Mouse (Mus musculus): ENCODE measurements around the gene Txnrd2.

The Txnrd2 gene

DNA sequence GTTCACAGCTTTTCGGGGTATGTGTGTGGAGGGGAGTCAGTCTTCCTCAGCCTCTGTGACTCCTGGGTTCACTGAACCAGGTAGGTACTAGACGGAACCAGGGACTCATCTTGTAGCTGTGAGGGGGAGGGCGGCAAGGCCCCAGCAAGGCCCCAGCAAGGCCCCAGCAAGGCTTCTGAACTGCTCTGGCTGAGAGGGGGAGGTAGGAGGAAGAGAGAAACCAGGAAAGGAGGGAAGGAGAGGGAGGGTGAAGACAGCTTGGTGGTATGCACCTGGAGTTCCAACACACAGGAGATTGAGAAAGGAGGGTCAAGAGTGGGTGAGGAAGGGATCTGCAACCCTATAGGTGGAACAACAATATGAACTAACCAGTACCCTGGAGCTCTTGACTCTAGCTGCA lies 9.3 kb upstream of the Txnrd2 start:
- DNase-seq (ENCODE audit: low spot score in 2 of 2), result no peak

DNA sequence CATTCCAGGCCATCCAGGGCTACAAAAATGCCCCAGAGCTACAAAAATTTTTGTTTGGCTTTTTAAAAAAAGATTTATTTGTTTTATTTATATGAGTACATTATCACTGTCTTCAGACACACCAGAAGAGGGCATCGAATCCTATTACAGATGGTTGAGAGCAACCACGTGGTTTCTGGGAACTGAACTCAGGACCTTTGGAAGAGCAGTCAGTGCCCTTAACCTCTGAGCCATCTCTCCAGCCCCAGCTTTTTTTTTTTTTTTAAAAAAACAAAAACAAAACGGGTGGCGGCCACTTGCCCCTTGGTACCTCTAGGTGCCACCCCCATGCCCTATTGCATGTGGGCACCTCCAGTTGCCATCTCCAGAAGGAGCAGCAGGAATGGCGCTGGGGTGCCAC lies 8.7 kb upstream of the Txnrd2 start:
- no peak for DNase-seq (ENCODE audit: low spot score in 2 of 2)

GRCm38 (mm10) chr16:18418756-18419602 lies 7.2 kb upstream of the Txnrd2 start:
- DNase-seq (ENCODE audit: low spot score in 2 of 2), result no peak

DNA sequence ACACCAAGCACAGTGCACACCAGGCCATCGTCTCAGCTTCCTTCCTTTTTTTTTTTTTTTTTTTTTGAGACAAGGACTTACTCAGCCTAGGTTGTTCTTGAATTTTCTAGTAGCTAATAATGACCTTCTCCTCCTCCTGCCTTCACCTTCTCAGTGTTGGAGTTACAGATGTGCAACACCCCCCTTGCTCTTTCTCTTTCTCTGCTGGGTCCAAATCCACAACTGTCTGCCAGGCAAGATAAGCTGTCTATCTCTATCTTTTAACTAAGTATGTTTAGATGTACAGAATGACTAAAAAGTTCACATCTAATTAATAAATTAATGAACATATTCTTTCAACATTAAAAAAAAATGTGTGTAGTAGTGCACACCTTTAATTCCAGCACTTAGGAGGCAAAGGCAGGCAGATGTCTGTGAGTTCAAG lies 6.6 kb upstream of the Txnrd2 start:
- no peak for DNase-seq (ENCODE audit: low spot score in 2 of 2)

DNA sequence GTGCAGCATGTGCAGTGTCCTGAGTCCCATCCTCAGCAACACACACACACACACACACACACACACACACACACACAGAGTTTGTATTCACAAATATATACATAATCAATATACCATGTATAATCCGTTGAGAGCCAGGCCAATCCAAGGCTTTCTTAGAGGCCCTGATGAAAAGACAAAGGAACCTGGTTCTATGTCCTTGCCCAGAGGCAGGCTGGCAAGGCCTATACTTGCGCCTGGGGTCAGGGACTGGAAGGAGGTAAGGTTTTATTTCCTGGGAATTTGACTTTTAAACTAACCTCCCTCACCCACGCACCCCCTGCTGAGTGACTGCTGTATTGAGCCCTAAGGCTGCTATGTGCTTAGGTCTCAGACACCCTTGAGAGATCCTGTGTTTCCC lies 5.6 kb upstream of the Txnrd2 start:
- DNase-seq (ENCODE audit: low spot score in 2 of 2), result no peak

- DNase-seq (ENCODE audit: low spot score in 2 of 2), result no peak
Measured at GRCm38 (mm10) chr16:18423203-18423914, 2.8 kb upstream of the Txnrd2 start.

- no peak for DNase-seq (ENCODE audit: low spot score in 2 of 2)
Measured at GRCm38 (mm10) chr16:18423915-18424265, 2.3 kb upstream of the Txnrd2 start.

GRCm38 (mm10) chr16:18424364-18425045 lies 1.7 kb upstream of the Txnrd2 start:
- no peak for DNase-seq (ENCODE audit: low spot score in 2 of 2)

GRCm38 (mm10) chr16:18425475-18426214 lies 539 bp upstream of the Txnrd2 start:
- no peak for DNase-seq (ENCODE audit: low spot score in 2 of 2)

DNA sequence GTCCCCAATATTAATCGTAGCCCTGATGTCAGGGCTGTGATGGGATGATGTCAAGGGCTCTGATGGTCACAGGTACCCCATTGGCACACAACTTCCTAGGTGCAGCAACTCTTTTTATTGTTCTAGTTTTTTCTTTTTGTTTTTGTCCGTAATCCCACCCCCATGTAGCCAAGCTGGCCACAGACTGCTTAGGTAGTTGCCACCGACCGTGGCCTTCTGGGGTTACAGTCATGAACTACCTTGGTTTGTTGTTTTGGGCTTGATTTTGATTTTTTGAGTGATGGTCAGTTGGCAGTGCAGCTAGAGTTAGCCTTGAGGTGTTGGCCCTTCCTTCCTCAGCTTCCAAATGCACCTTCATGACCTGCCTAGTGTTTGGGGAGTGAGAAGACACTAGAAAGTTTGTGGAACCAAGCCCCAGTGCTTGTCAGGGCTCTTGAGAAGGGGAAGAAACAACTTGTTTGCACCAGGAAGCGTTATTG lies 657 bp downstream of the Txnrd2 start, which contains the start of gene Comt:
Gene Comt, minus strand, starts transcription at position 51 of the 479 bp plus-strand sequence.
- DNase-seq (ENCODE audit: low spot score in 2 of 2), result no peak

- no peak for DNase-seq (ENCODE audit: low spot score in 2 of 2)
Measured at GRCm38 (mm10) chr16:18428011-18428515, 1.9 kb downstream of the Txnrd2 start.

DNA sequence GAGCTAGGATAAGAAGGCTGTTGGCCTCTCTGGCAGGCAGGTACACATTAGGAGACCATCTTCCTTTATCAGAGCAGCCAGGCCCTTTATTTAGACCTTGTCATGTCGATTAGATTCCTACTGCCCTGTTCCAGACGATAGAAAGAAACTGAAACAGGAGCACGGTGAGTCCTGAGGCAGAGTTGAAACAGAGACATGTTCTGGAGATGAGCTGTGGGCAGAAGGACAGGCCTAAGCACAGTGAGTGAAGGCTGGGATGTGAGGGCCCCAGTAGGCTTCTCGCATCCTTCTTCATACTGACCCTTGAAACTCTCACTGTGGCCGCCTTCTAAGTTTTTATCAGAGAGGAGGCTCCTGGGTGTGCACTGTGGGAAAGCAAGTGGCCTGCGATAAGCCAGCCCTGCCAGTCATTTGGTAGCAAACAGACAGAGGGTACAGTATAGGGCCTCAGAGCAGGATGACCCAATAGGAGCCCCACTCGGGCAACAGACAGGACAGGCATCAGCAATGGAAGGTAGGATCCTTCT lies 2.4 kb downstream of the Txnrd2 start:
- DNase-seq (ENCODE audit: low spot score in 2 of 2), result peak; percentile 52 to 59

DNA sequence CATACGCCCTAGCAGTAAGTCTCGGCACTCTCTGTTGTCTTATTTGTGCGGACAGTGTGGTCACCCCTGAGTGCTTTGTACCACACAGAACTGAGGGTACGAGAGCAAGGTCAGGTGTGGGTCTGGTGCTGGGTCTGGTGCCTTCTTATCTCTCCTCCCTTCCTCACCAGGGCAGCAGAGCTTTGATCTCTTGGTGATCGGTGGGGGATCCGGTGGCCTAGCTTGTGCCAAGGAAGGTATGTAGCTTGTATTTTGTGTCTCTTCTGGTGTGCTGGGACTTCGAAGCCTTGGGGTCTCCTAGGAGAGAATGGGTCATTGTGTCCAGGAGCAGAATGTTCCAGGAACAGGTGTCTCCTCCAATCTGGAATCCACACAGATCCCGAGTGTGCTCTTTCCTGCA lies 3.5 kb downstream of the Txnrd2 start:
- DNase-seq (ENCODE audit: low spot score in 2 of 2), result no peak

DNA sequence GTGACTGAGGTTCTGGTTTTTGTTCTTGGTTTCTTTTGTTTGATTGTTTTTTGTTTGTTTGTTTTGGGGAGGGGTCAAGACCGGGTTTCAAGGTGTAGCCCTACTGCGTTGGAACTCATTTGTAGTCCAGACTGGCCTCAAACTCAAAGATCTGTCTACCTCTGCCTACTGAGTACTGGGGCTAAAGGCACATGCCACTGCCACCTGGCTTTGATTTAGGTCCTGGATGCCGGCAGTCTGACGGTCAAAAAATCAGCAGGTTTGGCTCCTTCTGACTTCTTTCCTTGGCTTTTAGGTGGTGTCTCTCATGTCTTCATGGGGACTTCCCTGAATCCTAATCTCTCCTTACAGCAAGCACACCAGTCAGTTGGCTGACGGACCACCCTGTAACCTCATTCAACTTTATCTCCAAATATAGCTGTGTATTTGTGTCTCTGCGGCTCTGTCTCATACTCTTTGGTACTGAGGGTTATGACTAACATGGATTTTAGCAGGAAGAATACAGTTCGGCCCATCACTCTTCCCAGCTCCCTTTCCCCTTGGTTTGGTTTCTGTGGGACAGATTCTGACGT lies 4.5 kb downstream of the Txnrd2 start:
- DNase-seq (ENCODE audit: low spot score in 2 of 2), result no peak

- DNase-seq (ENCODE audit: low spot score in 2 of 2), result no peak
Measured at GRCm38 (mm10) chr16:18433341-18433920, 7.2 kb downstream of the Txnrd2 start.

- no peak for DNase-seq (ENCODE audit: low spot score in 2 of 2)
Measured at GRCm38 (mm10) chr16:18436128-18436527, 9.9 kb downstream of the Txnrd2 start.

GRCm38 (mm10) chr16:18443385-18443841 lies 17.2 kb downstream of the Txnrd2 start:
- DNase-seq (ENCODE audit: low spot score in 2 of 2), result peak; percentile 85 to 92

GRCm38 (mm10) chr16:18447243-18447642 lies 21.1 kb downstream of the Txnrd2 start:
- DNase-seq (ENCODE audit: low spot score in 2 of 2), result no peak

GRCm38 (mm10) chr16:18448104-18448503 lies 21.9 kb downstream of the Txnrd2 start:
- no peak for DNase-seq (ENCODE audit: low spot score in 2 of 2)

GRCm38 (mm10) chr16:18449005-18449404 lies 22.8 kb downstream of the Txnrd2 start:
- DNase-seq (ENCODE audit: low spot score in 2 of 2), result no peak
